Mouse (Mus musculus) embryo, embryonic 11 days (tissue): ENCODE measurements around the gene Clec18a.
A peak's percentile ranks its signal among the peaks of the same experiment; 100 is the strongest.
"Not testable (repeated sequence)": the region's sequence is repeated elsewhere in the genome, so short reads cannot be mapped to it uniquely, and the experiment has no call there.

Source experiments
- DNase-seq: peaks from one replicate; pipeline ENCODE4 v3.0.0-alpha.2; 2015

Gene Clec18a

GRCm38 (mm10) chr8:111055661-111056060, 36.6 kb downstream of the Clec18a start:
- no peak for DNase-seq

- no peak for DNase-seq
These were observed 37.1 kb downstream of the Clec18a start for GRCm38 (mm10) chr8:111055031-111055634.

- DNase-seq, result no peak
These were observed 38.3 kb downstream of the Clec18a start for GRCm38 (mm10) chr8:111053827-111054518.

- no peak for DNase-seq
These were observed 43.1 kb downstream of the Clec18a start for GRCm38 (mm10) chr8:111049106-111049505.

GRCm38 (mm10) chr8:111048694-111049093, 43.5 kb downstream of the Clec18a start:
- no peak for DNase-seq

- no peak for DNase-seq
These were observed 48.1 kb downstream of the Clec18a start for GRCm38 (mm10) chr8:111044003-111044734.

GRCm38 (mm10) chr8:111042546-111042945, 49.7 kb downstream of the Clec18a start:
- no peak for DNase-seq

GRCm38 (mm10) chr8:111036591-111036990, 55.6 kb downstream of the Clec18a start:
- DNase-seq, result no peak

GRCm38 (mm10) chr8:111034276-111034675, 58.0 kb downstream of the Clec18a start:
- DNase-seq, result peak; percentile 52

- peak; percentile 99 for DNase-seq
These were observed 58.6 kb downstream of the Clec18a start for GRCm38 (mm10) chr8:111033482-111034215.

GRCm38 (mm10) chr8:111032916-111033315, 59.3 kb downstream of the Clec18a start, which contains the start of gene Aars:
TSS of gene Aars (plus strand) at chr8:111033144.
- no peak for DNase-seq

GRCm38 (mm10) chr8:111031572-111031971, 60.7 kb downstream of the Clec18a start, which contains the start of gene Ddx19b:
TSS of gene Ddx19b (minus strand) at chr8:111031751.
- no peak for DNase-seq

- no peak for DNase-seq
These were observed 62.2 kb downstream of the Clec18a start for GRCm38 (mm10) chr8:111030045-111030444.

GRCm38 (mm10) chr8:111029589-111029988, 62.6 kb downstream of the Clec18a start:
- DNase-seq, result no peak

- peak; percentile 93 for DNase-seq
These were observed 64.8 kb downstream of the Clec18a start for GRCm38 (mm10) chr8:111027391-111027937.

- not testable (repeated sequence) for DNase-seq
These were observed 65.6 kb downstream of the Clec18a start for GRCm38 (mm10) chr8:111026609-111027008.

- DNase-seq, result not testable (repeated sequence)
These were observed 81.8 kb downstream of the Clec18a start for GRCm38 (mm10) chr8:111010230-111010991.
